Mouse (Mus musculus) layer of hippocampus, adult 9-10 months (tissue): ENCODE data around the gene Rxfp3.
A peak's percentile ranks its signal among the peaks of the same experiment; 100 is the strongest.

ENCODE experiments used
- DNase-seq: peaks from one replicate; pipeline ENCODE4 v3.0.0; 2022; ENCODE audit warnings: low spot score

Gene Rxfp3

DNA sequence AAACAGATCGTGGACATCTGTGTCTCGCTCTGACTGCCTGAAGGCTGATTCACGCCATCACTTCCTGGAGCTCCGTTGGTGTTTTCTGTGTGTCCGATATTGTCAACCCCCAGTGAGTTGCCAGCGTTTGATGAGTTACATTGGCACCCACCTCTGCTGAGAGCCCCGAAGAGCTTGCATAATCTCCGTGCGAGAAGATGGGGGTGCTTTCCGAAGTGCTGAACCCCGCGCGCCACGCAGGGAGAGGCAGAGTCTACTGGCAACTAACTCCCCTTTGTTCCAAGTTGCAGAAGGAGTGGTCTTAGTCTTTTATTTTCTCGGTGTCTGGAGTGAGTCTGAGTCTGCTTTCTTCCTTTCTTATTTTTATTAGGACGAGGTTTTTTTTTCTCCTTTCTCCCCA, at the start of gene Rxfp3:
TSS of gene Rxfp3 (minus strand) at position 281 of the 400 bp plus-strand sequence.
- DNase-seq, result no peak

DNA sequence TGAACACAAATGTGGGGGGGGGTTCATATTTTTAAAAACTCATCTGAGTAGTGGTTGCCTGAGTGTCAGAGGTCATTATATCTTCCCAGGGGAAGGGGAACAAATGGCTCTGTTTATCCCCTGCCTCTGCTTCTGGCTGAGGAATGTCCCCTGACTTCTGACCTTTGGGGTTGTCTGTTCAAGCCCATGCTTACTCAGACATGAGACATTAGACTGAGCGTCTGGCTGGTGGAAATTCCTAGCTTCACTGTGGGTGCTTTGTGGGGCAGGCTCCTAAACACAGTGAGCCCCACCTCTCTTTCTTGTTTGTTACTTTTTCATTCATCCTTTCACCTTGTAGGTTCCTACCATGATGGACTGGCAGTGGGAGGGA, 47.2 kb upstream of the Rxfp3 start:
- DNase-seq, result no peak

DNA sequence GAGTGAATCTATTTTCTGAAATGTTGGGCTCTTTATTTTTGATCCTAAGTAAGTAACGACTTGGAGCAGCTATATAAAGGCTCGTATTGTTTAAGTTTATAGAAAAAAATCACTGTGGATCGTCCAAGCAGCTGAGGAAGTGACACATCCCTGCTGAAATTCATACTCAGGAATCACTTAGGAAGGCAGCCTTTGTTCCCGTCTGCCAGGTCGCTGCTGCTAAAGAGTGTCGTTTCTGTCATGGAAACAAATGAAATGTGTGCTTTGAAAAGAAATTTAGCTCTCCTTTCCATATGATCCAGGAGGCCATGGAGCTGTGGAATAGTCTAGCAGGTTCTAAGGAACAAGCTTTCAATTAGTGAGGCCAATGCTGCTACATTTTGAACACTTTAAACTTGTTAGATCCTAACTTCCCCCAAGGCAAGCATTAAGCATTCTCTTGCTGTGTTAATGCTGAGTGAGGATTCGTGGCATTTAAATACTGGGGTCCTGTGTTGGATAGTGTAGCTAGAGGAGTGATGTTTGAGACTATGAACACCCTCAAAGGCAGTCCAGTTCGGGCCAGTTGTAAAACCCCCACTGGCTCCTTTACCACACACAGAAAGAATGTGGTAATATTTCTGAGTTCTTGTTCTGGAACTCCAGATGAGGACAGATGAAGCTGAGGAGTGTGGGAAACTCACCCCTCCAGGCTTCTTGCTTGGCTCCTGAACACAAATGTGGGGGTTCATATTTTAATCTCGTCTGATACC, 46.6 kb upstream of the Rxfp3 start:
- DNase-seq, result no peak

DNA sequence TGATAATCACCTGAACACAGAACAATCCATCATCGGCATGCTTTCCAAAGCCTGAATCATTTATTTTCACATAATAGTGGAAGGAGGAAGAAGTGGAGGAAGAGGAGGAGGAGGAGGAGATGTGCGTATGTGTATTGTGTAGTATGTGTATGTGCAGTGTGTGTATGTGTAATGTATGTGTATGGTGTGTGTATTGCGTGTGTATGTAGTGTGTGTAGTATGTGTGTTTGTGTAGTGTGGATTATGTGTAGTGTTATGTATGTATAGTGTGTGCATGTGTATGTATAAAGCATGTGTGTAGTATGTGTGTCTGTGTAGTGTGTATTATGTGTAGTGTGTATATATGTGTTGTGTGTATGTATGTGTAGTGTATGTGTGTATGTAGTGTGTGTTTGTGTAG, 45.9 kb upstream of the Rxfp3 start:
- DNase-seq, result no peak

DNA sequence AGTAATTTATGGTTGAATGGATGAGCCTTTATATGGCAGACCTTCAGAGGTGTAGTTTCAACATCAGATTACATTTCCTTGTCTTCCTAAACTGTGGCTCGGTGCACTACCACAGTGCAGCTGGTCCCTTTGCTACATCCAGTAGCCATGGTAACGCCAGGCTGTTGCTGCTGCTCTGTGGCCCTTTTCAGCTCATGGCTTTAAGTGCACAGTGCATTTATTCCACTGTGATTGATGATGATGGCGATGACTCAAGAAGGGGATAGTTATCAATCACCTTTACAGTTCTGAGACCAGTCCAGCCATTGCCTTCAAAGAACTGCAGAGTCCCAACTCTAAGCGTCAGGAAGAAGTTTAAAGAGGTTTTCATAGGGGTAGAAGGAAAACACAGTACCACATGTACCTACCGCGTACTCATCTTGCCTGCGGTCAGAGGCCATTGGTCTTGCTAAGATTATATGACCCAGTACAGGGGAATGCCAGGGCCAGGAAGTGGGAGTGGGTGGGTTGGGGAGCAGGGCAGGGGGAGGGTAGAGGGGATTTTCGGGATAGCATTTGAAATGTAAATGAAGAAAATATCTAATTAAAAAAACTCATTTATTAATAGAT, 45.3 kb upstream of the Rxfp3 start:
- no peak for DNase-seq

DNA sequence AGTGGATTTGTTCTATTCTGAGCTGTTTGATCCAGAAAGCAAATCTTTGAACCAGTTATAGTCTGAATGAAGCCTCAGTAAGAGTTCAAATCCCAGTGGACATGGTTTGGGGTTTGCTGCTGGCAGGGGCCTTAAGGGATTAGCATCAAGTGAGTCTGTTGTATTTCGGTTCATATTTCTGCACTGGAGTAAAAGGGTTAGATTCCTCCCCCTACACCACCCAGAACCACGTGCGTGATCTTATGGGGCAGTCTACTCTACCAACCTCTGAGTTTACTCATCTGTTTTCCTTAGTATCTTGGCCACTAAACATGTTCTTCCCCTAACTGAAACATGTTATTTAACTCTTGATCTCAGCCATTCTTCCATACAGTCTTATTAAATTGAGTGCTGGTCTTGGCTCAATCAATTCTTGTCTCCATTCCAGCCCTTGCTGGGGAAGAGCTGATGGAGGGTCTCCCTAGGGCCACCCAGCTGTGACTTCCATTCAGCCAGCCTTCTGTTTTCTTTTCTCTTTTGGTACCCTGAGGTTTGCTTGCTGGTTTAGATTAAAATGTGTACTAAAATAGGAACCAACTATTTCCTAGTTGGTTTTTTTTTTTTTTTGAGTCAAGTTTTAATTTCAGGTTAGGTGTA, 38.1 kb upstream of the Rxfp3 start:
- no peak for DNase-seq

DNA sequence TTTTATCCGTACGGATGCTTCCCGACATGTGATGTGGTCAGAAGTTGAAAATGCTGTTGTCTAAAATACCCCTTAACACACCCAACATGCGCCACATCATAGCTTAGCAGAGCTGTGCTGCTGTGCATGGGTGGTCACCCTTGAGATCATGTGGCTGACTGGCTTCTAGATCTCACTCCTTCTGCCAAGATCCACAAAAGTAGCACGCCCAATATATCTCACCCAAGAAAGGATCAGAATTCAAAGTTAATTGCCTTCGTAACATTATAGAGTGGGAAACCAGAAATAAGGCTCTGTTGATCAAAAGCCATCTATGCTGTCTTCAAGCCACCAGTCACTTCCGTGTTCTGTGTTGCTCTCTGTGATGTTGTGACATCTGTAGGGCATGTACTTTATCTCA, 30.1 kb upstream of the Rxfp3 start:
- DNase-seq, result no peak

DNA sequence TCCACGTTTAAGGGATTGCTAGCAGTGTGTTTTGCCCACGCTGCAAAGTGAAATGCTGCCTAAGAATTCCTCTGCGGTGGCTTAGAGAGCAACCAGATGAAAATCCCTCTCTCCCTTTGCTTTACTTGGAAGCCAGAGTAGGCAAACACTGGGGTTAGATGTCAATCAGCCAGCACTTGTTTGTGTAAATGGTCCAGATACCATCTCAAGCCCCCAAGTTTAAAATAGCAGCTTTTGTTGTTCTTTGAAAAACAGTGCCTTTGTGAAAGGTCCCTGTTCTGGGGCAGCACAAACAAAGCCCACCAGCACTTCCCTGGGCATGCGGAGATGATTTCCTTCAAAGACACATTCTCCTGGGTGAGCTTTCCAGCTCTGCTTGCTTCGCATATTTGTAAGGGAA, 28.5 kb upstream of the Rxfp3 start:
- no peak for DNase-seq

DNA sequence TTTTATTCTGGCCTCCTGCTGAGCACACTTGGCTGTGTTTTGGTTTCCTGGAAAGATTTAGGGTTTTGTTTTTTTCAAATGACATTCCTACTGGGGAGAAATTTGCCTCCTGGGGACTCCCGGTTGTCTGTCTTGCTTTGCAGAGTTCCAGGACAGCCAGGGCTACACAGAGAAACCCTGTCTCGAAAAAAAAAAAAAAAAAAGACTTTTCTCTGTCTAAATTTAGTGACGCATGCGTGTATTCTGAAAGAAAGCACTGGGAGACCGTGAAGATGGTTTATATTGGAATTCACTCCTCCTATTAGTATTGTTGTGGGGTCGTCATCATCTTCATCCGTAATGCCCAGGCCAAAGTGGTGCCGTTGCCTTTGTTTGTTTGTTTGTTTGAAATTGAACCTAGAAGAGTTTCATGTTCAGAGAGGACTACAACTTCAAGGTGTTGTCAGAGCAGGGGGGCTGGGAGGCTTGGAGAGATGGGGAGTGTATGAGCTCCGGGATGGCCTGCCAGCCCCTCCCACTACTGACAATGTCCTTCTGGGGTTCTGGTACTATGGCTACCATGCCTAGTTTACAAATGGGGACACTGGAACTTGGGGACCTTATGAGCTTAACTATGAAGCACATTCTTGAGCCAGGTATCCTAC, 27.9 kb upstream of the Rxfp3 start:
- DNase-seq, result no peak

DNA sequence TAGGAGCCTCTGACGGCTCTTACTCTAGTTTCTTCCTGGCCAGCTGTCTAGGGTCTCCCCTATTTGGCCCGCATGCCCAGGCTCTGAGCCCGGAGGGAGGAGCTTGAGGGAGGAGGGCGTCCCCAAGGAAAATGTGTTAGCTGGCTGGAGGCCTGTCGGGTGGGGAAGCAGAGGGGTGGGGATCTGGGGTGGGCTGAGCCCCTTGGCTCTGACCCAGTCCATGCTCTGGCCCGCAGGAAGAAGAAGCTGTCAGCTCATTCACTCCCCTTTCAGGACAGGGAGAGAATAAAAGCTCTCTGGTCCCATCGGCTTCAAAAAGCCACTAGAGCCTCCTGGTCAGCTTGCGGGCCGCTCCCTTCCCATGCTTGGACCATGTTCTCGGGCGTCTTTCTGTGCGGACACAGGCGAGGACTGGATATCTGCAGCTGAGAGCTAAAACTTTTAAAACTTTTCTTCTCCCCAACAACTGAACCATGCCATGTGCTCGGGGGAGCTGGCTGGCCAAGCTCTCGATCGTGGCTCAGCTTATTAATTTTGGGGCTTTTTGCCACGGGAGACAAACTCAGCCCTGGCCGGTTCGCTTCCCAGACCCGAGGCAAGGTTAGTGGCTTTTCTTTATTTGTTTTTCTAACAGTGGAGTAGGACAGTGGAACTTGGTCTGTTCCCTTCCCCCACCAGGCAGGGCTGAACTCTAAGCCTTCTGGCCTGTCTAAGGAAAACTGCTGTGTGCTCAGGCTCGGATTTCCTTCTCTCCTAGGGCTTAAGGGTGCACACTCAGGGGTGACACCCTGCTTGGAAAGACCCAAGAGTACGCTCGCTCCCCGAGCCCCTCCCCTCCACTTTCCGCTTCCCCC, 27.0 kb upstream of the Rxfp3 start, which contains the start of gene Adamts12:
TSS of gene Adamts12 (plus strand) at position 233 of the 854 bp plus-strand sequence.
- DNase-seq, result no peak

DNA sequence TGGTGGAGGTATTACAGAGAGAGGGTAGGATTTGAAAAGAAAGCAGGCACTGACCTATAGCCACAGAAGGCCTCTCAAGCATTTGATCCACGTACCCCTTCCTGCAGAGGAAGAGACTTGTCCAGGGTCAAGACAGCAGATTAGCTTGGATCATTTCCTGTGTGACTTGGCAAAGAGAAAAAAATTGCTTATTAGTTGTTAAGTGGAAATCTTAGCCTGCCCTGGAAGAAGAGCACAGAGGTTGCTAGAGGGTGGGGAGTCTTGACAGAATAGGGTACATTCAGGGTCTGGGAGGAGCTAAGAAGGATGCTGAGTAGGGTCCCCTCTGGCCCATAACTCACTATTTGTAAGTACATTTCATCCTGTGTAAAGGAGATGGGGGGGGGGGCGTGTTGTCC, 26.4 kb upstream of the Rxfp3 start:
- DNase-seq, result no peak

DNA sequence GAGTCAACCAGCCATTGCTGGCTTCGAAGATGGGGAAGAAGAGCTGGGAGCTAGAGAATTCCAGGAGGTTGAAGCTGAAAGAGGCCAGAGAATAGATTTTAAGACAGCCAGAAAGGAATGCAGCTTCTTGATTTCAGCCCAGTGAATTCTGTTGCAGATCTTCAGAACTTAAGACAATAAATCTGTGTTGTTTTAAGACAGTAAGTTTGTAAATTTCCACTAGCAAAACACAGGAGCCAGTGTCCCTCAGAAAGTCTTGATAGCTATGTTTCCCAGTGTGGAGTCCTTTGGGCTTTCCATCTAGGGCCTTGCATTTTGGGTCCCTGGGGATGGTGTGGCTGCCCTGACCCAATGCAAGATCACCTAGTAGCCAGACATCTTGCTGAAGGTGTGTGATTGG, 25.1 kb upstream of the Rxfp3 start:
- DNase-seq, result no peak

DNA sequence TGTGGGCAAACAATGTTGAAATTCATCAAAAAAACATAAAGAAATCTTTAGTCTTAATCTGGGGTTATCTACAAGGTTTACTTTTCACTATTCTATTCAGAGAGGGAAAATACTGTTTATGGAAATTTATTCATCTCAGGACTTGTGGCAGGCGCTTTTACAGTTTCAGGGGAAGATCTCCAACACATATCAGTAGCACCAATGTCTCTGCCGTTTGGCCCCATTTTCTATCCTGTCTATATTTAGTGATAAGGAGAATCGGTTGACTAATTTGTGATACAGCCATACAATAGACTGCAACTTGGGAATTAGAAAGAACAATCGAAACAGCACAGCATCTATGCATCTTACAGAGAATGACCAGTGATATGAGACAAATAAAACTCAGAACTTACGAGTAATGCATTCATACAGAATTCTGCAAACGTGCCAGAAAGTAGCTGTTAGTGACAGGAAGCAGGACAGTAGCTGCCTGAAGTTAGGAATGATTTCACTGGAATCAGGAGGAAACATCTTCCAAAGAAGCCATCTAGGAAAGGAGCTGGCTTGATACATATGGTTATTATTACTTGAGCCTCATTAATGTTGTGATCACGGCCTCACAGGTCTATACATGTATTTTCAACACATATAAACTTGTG, 16.8 kb upstream of the Rxfp3 start:
- no peak for DNase-seq

DNA sequence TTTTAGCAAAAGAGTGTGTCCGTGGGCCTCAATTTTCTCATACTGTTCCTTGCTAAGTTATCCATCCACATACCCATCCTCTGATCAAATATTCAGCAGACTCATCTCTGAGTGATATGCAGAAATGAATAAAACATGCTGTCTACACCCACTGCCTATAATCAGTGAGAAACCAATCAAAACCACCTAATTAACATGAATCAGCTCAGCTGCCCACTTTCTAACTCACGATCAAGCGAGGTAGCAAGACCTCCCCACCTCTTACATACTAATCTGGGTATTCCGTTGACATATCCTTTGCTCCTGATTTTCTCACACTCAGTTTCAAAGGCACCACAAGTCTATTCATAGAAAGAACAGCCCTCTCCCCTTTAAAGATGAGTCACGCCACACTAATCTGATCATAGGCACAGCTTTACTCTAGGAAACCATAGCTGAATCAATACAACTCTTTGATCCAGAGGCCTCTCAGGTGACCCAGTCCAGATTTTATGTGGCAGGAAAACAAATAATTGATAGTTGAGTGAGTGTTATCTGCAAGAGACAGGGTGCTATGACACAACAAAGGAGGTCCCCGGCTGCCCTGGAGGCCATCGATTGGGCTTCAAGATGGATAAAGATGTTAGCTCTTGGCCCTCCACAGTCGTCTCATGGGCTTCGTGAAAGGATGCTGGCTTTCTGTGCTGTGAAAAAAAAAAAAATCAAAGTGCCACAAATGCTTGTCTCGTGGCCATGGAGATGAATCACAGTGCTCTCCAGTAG, 16.1 kb upstream of the Rxfp3 start:
- no peak for DNase-seq

DNA sequence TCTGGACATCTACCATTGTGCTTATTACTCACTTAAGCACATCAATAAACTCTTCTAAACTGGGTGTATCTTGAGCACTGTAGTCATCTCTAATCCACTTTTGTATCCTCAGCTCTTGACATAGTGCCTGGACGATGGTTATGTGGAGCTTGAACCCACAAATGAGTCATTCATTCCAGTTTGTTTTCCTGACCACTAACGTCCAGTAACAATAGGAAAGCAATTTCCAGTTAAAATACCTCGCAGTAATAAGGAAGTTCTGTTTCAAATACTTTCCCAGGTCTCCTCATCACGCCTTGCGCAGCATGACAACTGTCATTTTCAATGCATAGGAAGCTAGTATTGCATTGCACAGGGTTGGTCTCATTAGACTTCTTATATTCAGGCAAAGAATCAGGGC, 5.0 kb upstream of the Rxfp3 start:
- no peak for DNase-seq

DNA sequence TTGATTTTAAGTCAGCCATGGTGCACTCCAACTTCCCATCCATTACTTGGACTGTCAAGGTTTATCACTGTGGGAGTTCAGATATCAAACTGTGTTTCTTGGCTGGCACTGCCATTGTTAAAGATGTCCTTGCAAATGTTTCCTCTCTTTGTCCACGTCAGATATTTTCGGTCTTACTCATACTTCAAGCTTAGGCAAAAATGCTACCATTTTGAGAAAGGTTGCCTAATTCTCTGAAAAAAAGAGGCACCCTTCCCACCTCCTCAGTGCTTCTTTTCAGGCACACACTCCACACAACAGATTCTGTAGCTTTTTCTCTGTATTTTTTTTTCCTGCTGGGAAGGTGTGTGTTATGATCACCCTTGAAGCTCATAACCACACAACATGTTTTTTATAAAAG, 3.4 kb upstream of the Rxfp3 start:
- no peak for DNase-seq

DNA sequence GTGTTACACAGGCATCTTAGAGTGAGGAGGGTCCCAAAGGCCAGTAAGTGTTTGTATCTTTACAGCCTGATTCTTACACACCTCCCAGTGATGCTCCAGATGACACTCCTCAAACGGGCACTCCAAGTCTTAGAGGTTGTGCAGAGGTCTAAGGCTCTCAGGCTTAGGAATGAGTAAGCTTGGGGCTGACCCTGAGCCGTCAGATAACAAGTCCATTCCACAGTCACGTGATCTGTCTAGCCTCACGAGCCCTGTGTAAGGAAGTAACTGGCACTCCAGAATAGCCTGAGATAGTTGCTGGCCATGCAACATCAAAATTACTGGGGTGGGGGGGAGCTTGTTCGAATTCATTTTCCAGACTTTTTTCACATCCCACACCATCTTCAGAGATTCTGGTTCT, 2.3 kb upstream of the Rxfp3 start:
- DNase-seq, result no peak

DNA sequence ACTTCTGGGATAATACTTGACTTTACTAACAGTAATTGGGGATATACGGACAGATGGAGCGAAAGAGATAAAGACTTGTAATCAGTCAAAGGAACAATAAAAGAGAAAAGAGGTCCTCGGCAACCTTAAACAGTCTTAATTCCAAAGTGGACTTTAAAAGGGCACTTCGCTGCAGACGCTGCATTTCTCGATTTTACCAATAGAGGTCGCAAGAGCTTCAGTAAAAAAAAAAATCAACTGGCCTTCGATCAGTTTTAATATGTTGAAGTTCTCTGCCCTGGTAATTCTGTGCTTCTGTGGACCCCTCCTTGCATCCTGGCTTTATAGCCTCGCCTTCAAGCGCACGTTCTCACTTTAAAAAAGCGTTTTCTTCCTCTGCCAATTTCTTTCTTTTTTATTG, 685 bp upstream of the Rxfp3 start:
- DNase-seq, result peak; percentile 12

DNA sequence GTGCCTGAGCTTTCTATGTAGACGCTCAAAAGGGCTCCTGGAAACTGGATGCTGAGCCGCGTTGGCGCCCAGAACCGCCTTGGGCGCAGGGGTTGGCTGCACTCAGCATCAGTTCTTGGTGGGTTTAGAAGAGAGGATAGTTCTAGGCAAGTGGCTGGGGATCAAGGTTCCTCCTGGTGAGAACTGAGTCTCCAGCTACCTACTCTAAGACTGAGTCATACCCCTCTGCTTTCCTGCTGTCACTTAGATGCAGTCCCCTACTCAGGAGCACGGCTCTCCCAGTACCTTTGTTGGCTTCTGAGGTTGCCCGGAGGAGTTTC, 455 bp downstream of the Rxfp3 start:
- no peak for DNase-seq

DNA sequence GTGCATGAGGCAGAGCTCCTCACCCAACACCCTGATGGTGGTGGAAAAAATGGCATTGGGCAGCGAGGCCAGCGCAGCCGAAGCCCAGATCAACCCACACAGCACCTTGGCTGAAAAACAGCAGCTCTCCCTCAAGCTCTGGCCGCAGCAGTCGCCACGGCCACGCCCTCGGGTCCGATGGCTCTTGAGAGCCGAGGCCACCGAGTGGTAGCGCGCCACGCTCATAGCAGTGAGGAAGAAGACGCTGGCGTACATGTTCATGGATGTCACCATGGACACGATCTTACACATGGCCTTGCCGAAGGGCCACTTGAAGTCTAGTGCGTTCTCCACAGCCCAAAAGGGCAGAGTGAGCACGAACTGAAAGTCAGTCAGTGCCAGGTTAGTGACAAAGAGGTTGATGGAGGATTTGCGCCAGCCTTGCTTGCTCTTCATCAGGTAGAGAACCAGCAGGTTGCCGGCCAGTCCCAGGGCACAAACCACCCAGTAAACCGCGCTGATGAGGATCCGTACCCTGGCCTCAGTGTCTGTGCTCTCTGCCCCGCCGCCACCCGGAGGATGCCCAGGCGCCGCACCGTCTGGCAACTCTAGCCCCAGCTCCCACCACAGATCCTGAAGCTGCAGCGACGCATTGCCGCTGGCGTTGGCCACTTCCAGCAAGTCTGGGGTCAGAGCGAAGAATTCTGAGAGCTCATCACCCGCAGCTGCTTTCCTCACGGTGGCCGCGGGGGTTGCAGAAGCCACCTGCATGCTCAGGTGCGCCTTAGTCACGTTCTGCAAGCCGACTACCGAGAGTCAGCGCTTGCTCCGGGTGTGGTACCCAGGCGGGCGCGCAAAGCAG, 1.0 kb downstream of the Rxfp3 start:
- no peak for DNase-seq
